Mouse (Mus musculus): ENCODE measurements around the gene Shc2.

Shc2 gene

DNA sequence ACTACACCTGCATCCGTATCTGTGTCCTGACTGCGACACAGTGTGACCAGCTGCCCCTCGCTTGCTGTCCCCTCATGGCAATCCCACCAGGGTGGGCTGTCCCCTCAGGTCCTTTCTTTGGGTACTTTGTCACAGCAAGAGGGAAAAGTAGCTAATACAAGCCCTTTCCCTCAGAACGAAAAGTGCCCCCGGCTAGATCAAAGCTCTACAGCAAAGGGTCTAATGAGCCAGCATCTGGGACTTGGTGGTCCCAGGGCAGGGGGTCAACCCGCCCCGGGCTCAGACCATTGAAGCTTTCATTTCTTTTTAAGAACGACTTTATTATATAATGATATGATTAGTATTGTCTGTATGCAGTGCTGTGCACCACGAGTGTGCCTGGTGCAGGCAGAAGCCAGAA, 59.4 kb downstream of the Shc2 start:
- DNase-seq: no peak

DNA sequence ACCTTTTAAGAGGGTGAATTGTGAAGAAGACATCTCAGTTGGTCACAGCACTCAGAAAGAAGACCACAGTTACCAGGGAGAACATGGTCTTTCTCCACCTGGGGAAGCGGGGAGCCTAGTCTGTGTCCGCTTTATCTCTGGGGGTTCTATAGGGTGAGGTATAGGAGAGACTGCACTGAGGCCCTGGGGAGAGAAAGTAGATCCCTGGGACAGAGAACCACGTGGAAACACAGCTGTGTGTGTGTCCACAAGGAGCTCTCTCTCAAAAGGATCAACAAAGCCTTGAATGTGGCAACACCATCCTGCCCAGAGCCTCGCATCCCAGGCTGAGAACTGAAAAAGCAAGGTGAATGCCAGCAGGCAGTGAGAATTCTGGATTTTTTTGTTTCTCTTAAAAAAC, 60.3 kb downstream of the Shc2 start:
- DNase-seq: no peak

DNA sequence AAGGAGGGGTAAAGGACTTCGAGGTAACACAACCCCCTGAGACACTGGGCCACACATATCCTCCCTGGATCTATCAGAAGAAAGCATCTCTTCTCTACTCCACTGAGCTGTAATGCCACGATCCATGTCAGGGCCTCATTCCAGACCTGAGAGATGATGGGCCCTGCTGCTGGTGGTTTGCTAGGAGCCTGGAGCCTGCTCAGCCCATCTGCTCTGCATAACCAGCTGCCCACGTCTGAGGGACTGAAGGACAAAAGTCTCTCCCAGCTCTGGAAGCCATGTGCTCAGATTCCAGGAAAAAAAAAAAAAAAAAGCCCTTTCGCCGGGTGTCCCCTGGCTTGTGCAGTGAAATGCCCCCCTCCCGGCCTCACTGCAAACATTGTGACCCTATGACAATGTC, 62.0 kb downstream of the Shc2 start:
- no peak for DNase-seq

DNA sequence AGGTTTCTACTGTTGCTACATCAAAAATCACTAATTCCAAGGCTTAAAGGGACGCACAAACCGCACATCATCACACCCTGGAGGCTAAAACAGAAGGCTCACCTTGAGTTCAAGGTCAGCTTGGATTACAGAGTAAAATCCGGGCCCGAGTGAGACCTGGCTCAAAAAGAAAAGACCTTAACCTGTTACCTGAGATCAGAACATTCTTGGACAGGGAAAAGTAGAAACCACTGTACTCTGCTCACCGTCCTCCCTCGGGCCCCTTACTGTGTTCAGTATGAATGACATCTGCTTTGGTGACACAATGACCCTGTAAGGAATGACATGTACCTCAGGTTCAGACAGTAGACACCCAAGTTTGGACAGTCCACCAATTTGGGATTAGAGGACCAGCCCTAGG, 62.9 kb downstream of the Shc2 start:
- DNase-seq: no peak

DNA sequence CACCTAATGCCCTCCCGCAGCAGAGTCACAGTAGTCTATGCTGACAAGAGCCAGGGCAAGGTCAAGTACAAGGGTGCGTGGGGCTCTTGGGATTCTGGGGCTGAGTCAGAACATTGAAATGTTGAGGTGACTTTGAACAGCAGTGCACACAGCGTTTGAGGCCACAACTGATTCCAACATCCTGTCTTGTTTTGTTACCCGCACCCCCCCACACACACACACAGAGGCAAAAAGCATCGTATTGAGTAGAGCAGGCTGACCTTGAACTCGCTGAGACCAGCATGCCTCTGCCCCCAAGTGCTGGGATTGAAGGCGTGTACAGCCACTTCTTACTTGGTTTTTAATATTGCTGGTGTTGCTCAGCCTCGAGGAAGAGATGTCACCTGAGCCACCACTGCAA, 63.4 kb downstream of the Shc2 start:
- DNase-seq: no peak

DNA sequence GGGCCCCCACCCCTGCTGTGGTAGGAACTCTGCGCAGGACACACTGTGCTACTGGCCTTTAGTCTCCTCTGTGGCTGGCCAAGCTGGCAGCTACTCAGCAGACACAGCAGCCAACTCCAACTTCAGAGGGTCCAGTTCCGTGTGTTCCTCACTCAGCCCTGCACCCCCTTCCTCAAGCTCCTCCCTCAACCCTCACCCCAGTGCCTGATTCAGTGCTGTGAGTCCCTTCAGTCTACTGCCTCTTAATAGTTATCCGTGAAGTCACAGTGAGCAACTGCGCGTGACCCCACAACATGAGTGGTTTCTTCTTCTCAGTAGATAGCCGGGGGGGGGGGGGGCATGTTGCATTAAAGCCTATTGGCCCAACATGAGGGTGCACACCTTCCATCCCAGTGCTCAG, 64.1 kb downstream of the Shc2 start:
- DNase-seq: no peak

DNA sequence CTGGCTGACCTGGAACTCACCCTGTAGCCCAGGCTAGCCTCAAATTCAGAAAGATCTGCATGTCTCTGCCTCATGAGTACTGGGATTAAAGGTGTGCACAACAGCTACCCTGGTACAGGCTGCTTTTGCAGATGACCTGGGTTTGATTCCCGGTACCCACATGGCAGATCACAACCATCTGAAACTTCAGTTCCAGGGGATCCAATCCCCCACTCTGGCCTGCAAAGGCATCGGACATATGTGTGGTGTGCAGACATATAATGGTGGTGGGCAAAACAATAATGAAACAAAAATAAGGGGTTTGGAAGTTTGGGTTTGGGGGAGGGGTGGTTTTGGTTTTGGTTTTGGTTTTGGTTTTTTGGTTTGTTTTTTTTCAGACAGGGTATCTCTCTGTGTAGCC, 66.4 kb downstream of the Shc2 start:
- no peak for DNase-seq

DNA sequence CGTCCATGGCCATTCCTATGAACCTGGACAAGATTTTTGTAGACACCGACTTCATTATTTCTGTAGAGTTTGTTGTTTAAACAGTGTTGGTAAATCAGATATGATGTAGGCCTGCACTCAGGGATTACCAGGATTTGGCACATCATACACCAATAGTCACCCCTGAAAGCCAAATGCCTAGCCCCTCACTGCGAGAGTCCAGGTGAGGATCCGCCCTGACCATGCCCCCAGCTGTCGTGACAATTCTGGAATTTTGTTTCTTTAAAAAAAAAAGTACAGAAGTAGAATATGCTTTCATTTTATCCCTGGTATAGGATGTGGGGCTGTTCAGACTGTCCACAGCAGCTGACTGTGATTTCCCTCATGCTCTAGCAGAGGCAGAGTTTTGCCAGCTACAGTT, 67.8 kb downstream of the Shc2 start:
- DNase-seq: no peak
